Mouse (Mus musculus) right cerebral cortex, adult 18-20 months (tissue): ENCODE measurements at regions not wholly inside any gene's neighbourhood (a gene's known extent, or its start where the extent isn't known, plus 50 kb on each side); places are given as distances from the start of the nearest gene placed in this dataset.
"Not testable (repeated sequence)": the region's sequence is repeated elsewhere in the genome, so short reads cannot be mapped to it uniquely, and the experiment has no call there.

Source experiments
- DNase-seq: peaks from one replicate; pipeline ENCODE4 v3.0.0; 2022; ENCODE audit warnings: mixed read lengths

- DNase-seq, result no peak
These were observed 60.4 kb upstream of the Poc5 start for GRCm38 (mm10) chr13:96327707-96328106.

GRCm38 (mm10) chr13:96324636-96325035 is 63.5 kb upstream of the Poc5 start:
- DNase-seq, result no peak

GRCm38 (mm10) chr13:96317161-96317560 is 70.9 kb upstream of the Poc5 start:
- DNase-seq, result not testable (repeated sequence)

GRCm38 (mm10) chr13:96313241-96313640 is 74.9 kb upstream of the Poc5 start:
- no peak for DNase-seq

- no peak for DNase-seq
These were observed 85.6 kb upstream of the Poc5 start for GRCm38 (mm10) chr13:96302495-96302894.

GRCm38 (mm10) chr13:96287797-96288196 is 100.3 kb upstream of the Poc5 start:
- DNase-seq, result peak; percentile 49

GRCm38 (mm10) chr13:96269946-96270345 is 118.1 kb upstream of the Poc5 start:
- no peak for DNase-seq

GRCm38 (mm10) chr13:96256001-96256400 is 123.6 kb upstream of the Sv2c start:
- DNase-seq, result no peak

- no peak for DNase-seq
These were observed 122.0 kb upstream of the Sv2c start for GRCm38 (mm10) chr13:96254391-96254790.

- DNase-seq, result peak; percentile 7
These were observed 88.4 kb upstream of the Sv2c start for GRCm38 (mm10) chr13:96220763-96221162.

- no peak for DNase-seq
These were observed 83.1 kb upstream of the Sv2c start for GRCm38 (mm10) chr13:96215496-96215895.

GRCm38 (mm10) chr13:96215046-96215445 is 82.7 kb upstream of the Sv2c start:
- no peak for DNase-seq

- no peak for DNase-seq
These were observed 73.7 kb upstream of the Sv2c start for GRCm38 (mm10) chr13:96206072-96206471.

- DNase-seq, result no peak
These were observed 56.2 kb upstream of the Sv2c start for GRCm38 (mm10) chr13:96188618-96189017.
